Mouse (Mus musculus) lung, adult 2 months (tissue): Measurements from ENCODE around the gene Tmeff1.

Source experiments
- CTCF ChIP-seq: fragments of 200-500 bp; IDR thresholded peaks from 2 replicates; pipeline ENCODE4 v1.5.1; 2011; ENCODE audit warnings: mild to moderate bottlenecking, low read length, control low read depth; ENCODE audit not compliant: insufficient read depth
- POLR2A ChIP-seq: fragments of 200-500 bp; IDR thresholded peaks from 2 replicates; pipeline ENCODE4 v1.6.1; 2011; ENCODE audit warnings: low read depth, mild to moderate bottlenecking, control low read depth, low read length, borderline replicate concordance; ENCODE audit errors: extremely low read depth

DNA sequence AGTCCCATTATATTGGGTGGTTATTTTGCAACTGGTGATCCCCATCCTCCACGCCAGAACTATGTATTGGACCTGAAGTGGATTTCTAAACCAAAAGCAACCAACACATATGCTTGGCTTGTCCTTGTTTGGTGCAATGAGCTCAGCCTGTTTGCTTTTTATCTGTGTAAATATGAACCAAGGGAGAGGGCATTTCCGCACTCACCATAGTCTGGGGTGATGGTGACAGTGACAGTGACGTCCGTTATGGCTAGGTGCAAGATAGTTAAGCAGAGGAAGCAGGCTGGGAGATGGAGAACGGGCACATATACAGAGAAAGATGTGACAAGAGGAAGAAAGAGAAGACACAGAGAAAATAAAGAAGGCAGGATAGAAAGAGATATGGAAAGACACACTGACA is 48.7 kb upstream of the Tmeff1 start:
- TF ChIP-seq CTCF (no peak), POLR2A (no peak)
